Mouse (Mus musculus): ENCODE measurements around the gene Rps8. TPM values are rescaled to one million over a fixed set of nuclear protein-coding genes. Genes with fewer than 3 reads are reported as not detected.
"Not testable (repeated sequence)": the region's sequence is repeated elsewhere in the genome, so short reads cannot be mapped to it uniquely, and the experiment has no call there.

The Rps8 gene
- polyA plus RNA-seq (2015; fragmentation: Nextera tagmentation; extraction: Ambion mirVana), result 478 and 525 TPM in 2 replicates

DNA sequence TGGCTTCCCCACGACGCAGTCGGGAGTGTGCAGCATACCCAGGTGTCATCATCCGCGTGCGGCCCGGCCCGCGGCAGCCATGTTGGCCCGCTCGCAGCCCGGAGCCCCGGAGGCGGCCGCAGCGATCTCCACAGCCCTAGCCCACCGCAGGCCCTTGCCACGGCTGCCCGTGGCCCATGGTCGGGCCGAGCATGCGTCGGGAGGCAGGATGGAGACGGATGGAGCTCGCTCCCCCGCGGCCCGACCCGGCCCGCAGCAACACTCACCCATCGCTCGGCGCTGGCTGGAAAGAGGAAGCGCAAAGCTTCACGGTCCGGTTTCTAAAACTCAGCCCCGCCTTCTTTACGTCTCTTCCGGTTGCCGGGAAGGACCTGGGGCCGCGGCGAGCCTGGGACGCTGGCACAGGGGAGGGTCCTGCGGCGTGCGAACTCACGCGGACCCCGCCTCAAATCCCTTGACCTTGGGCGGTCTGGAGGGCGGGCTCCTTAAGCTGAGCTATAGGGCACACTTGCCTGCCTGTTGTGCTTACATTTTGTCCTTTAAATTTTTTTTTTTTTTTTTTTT is at the start of gene Rps8:
Gene Rps8, minus strand, starts transcription at position 452 of the 564 bp plus-strand sequence.
- H3K4me3 ChIP-seq, result peak within 1 kb of the TSS; percentile 95
- peak within 1 kb of the TSS; percentile 92 for H3K27ac ChIP-seq (replicated peaks)
- peak within 1 kb of the TSS; percentile 87 for H3K4me2 ChIP-seq (replicated peaks)
- H3K4me1 ChIP-seq, result peaks cover 25% of the 10 kb centered on the region
- H3K36me3 ChIP-seq, result peaks cover 31% of the 10 kb centered on the region
- no peaks in the 10 kb centered on the region for H3K9me3 ChIP-seq
- no peaks in the 10 kb centered on the region for H3K27me3 ChIP-seq
- ATAC-seq (replicated peaks), result peak; percentile 96
- H3K9ac ChIP-seq (replicated peaks), result peak within 1 kb of the TSS; percentile 99
- WGBS, result under 1% methylated on average over 52 of the region's 52 CpGs

DNA sequence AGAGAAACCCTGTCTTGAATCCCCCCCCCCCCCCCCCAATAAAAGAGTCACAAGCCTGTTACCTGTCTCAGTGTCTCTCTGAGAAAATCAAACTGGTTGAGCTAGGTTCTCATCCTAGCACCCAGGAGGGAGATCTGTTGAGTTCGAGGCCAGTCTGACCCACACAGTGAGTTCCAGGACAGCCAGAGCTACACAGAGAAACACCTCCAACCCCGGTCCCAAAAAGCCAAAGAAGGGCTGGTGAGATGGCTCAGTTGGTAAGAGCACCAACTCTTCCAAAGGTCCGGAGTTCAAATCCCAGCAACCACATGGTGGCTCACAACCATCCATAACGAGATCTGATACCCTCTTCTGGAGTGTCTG is 46.9 kb upstream of the Rps8 start:
- H3K27ac ChIP-seq (replicated peaks), result no peak overlapping the region
- H3K4me1 ChIP-seq, result peaks cover 8% of the 10 kb centered on the region; the same call in 1 of the 2 replicates
- H3K27me3 ChIP-seq, result no peaks in the 10 kb centered on the region
- no peak overlapping the region for H3K9ac ChIP-seq (replicated peaks)
- H3K36me3 ChIP-seq, result no peaks in the 10 kb centered on the region
- H3K4me2 ChIP-seq (replicated peaks), result no peak overlapping the region
- WGBS, result 62% methylated on average over 4 of the region's 4 CpGs
- ATAC-seq (replicated peaks), result no peak
- no peak overlapping the region for H3K4me3 ChIP-seq
- H3K9me3 ChIP-seq, result no peaks in the 10 kb centered on the region

- no peaks in the 10 kb centered on the region for H3K27me3 ChIP-seq
- peak overlapping the region; percentile 34 for H3K9ac ChIP-seq (replicated peaks)
- peak; percentile 68; the same call in 1 of the 2 replicates for ATAC-seq (replicated peaks)
- H3K9me3 ChIP-seq, result no peaks in the 10 kb centered on the region
- H3K4me2 ChIP-seq (replicated peaks), result peak overlapping the region; percentile 47
- peaks cover 8% of the 10 kb centered on the region; the same call in 1 of the 2 replicates for H3K4me1 ChIP-seq
- WGBS, result under 1% methylated on average over 25 of the region's 25 CpGs
- H3K36me3 ChIP-seq, result no peaks in the 10 kb centered on the region
- H3K27ac ChIP-seq (replicated peaks), result peak overlapping the region; percentile 16
- H3K4me3 ChIP-seq, result peak overlapping the region; percentile 32
Measured at GRCm38 (mm10) chr4:117202046-117202991, 46.3 kb upstream of the Rps8 start.

GRCm38 (mm10) chr4:117191804-117192203 is 35.8 kb upstream of the Rps8 start:
- no peak overlapping the region for H3K4me2 ChIP-seq (replicated peaks)
- no peaks in the 10 kb centered on the region for H3K9me3 ChIP-seq
- no peak overlapping the region for H3K9ac ChIP-seq (replicated peaks)
- ATAC-seq (replicated peaks), result no peak
- no peaks in the 10 kb centered on the region for H3K27me3 ChIP-seq
- H3K36me3 ChIP-seq, result no peaks in the 10 kb centered on the region
- H3K27ac ChIP-seq (replicated peaks), result no peak overlapping the region
- WGBS, result 94% methylated on average over 14 of the region's 14 CpGs
- peaks cover 7% of the 10 kb centered on the region for H3K4me1 ChIP-seq
- no peak overlapping the region for H3K4me3 ChIP-seq

GRCm38 (mm10) chr4:117190660-117191059 is 34.6 kb upstream of the Rps8 start:
- H3K36me3 ChIP-seq, result no peaks in the 10 kb centered on the region
- no peak overlapping the region for H3K4me2 ChIP-seq (replicated peaks)
- peaks cover 7% of the 10 kb centered on the region for H3K4me1 ChIP-seq
- H3K27me3 ChIP-seq, result no peaks in the 10 kb centered on the region
- ATAC-seq (replicated peaks), result no peak
- peak overlapping the region; percentile 81; the same call in 1 of the 2 replicates for H3K27ac ChIP-seq (replicated peaks)
- no peaks in the 10 kb centered on the region for H3K9me3 ChIP-seq
- H3K9ac ChIP-seq (replicated peaks), result no peak overlapping the region
- H3K4me3 ChIP-seq, result no peak overlapping the region
- 60% methylated on average over 7 of the region's 7 CpGs for WGBS

- 0 out of 2 replicates have a peak, but pooled peaks cover 4% of the 10 kb centered on the region for H3K27me3 ChIP-seq
- H3K9ac ChIP-seq (replicated peaks), result peak overlapping the region; percentile 67
- peak overlapping the region; percentile 32 for H3K4me3 ChIP-seq
- 0% methylated on average over 9 of the region's 9 CpGs for WGBS
- H3K4me1 ChIP-seq, result peaks cover 7% of the 10 kb centered on the region
- ATAC-seq (replicated peaks), result peak; percentile 87
- no peaks in the 10 kb centered on the region for H3K9me3 ChIP-seq
- H3K4me2 ChIP-seq (replicated peaks), result peak overlapping the region; percentile 49
- no peaks in the 10 kb centered on the region for H3K36me3 ChIP-seq
- H3K27ac ChIP-seq (replicated peaks), result peak overlapping the region; percentile 81
Measured at GRCm38 (mm10) chr4:117189856-117190543, 34.0 kb upstream of the Rps8 start.

- no peaks in the 10 kb centered on the region for H3K9me3 ChIP-seq
- H3K9ac ChIP-seq (replicated peaks), result peak overlapping the region; percentile 67
- peak; percentile 79 for ATAC-seq (replicated peaks)
- peak overlapping the region; percentile 49 for H3K4me2 ChIP-seq (replicated peaks)
- 0 out of 2 replicates have a peak, but pooled peaks cover 4% of the 10 kb centered on the region for H3K27me3 ChIP-seq
- WGBS, result 2% methylated on average over 16 of the region's 16 CpGs
- peak overlapping the region; percentile 81 for H3K27ac ChIP-seq (replicated peaks)
- H3K36me3 ChIP-seq, result no peaks in the 10 kb centered on the region
- peak overlapping the region; percentile 32 for H3K4me3 ChIP-seq
- H3K4me1 ChIP-seq, result peaks cover 7% of the 10 kb centered on the region
Measured at GRCm38 (mm10) chr4:117189382-117189855, 33.4 kb upstream of the Rps8 start.

DNA sequence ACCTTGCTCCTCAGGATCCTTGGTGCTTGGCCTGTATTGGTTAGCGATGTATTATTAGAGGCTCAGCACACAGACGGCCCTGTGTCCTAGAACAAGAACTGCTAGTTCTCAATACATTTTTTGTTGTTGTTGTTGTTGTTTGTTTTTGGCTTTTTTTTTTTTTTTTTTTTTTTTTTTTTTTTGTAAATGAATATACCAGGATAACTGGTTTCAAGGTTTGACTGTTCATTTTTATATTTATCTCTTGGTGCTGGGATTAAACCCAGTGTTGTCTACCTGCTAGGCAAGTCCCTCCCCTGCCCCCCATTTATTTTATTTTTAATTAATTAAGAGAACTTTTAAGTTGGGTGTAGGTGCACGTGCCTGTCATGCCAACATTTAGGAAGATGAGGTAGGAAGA is 32.9 kb upstream of the Rps8 start:
- H3K4me3 ChIP-seq, result peak overlapping the region; percentile 32; the same call in 1 of the 2 replicates
- H3K9me3 ChIP-seq, result no peaks in the 10 kb centered on the region
- 0 out of 2 replicates have a peak overlapping the region, but pooled peaks have one; percentile 81 for H3K27ac ChIP-seq (replicated peaks)
- no peak for ATAC-seq (replicated peaks)
- 54% methylated on average over 3 of the region's 3 CpGs for WGBS
- H3K4me1 ChIP-seq, result peaks cover 7% of the 10 kb centered on the region
- H3K27me3 ChIP-seq, result 0 out of 2 replicates have a peak, but pooled peaks cover 4% of the 10 kb centered on the region
- peak overlapping the region; percentile 49 for H3K4me2 ChIP-seq (replicated peaks)
- H3K36me3 ChIP-seq, result no peaks in the 10 kb centered on the region
- H3K9ac ChIP-seq (replicated peaks), result peak overlapping the region; percentile 67; the same call in 1 of the 2 replicates

DNA sequence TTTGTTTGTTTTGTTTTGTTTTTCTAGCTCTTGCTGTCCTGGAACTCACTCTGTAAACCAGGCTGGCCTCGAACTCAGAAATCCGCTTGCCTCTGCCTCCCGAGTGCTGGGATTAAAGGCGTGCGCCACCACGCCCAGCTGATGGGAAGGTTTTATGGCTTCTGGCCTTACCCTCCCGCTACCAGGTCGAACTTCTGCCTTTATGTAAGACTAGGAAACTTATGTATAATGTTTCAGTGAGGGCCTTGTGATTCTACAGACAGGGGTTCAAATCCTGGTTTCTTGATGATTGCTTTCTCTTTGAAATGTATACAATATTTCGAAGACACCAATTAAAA is 26.7 kb upstream of the Rps8 start:
- peak; percentile 62 for ATAC-seq (replicated peaks)
- Histone ChIP-seq H3K27ac (replicated peaks) (peak overlapping the region; percentile 86), H3K9ac (replicated peaks) (peak overlapping the region; percentile 71), H3K4me1 (peaks cover 20% of the 10 kb centered on the region), H3K4me2 (replicated peaks) (peak overlapping the region; percentile 83), H3K4me3 (peak overlapping the region; percentile 56)
- not testable (repeated sequence) for H3K36me3 ChIP-seq, H3K9me3 ChIP-seq, H3K27me3 ChIP-seq
- WGBS, result 13% methylated on average over 9 of the region's 9 CpGs

DNA sequence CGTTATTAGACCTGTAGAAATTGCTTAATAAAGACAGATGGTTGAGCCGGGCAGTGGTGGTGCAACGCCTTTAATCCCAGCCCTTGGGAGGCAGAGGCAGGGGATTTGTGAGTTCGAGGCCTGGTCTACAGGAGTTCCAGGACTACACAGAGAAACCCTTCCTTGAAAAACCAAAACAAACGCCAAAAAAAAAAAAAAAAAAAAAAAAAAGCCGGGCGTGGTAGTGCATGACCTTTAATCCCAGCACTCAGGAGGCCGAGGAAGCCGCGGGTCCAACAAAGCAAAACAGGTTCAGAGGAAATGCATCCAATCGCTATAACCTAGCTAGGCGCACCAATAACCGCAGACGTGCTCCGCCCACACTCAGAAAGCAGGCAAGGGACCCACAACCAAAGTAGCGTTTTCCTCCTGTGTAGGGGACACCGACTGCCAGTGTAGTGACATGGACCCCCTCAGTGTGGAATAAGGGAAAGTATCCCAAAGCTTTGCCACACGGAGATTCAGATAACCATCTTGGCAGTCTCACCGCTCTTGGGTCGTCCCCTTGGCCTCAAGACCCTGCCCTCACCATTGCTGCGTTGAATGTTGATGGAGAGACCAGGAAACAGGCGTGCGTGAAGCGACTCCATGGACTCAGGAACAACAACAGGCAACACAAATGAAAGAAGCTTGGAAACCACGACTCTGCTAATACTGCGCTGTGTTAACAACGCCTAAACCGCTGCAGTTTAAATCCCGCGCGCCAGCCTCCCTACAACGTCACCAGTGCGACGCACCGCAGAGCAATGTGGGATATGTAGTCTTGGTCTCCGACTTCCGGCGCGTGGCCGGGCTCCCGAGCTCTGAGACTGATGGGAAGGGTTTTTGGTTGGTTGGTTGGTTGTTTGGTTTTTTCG is 26.1 kb upstream of the Rps8 start, which contains the start of gene Kif2c:
Gene Kif2c, minus strand, starts transcription at position 777 of the 896 bp plus-strand sequence.
- H3K4me3 ChIP-seq, result peak within 1 kb of the TSS; percentile 56
- 1% methylated on average over 42 of the region's 42 CpGs for WGBS
- peak within 1 kb of the TSS; percentile 86 for H3K27ac ChIP-seq (replicated peaks)
- ATAC-seq (replicated peaks), result peak; percentile 99
- peaks cover 20% of the 10 kb centered on the region for H3K4me1 ChIP-seq
- peak within 1 kb of the TSS; percentile 83 for H3K4me2 ChIP-seq (replicated peaks)
- H3K36me3 ChIP-seq, result peaks cover 8% of the 10 kb centered on the region
- H3K9ac ChIP-seq (replicated peaks), result peak within 1 kb of the TSS; percentile 71
- no peaks in the 10 kb centered on the region for H3K9me3 ChIP-seq
- H3K27me3 ChIP-seq, result 0 out of 2 replicates have a peak, but pooled peaks cover 4% of the 10 kb centered on the region

- no peak for ATAC-seq (replicated peaks)
- Histone ChIP-seq H3K4me3 (no peak overlapping the region), H3K4me2 (replicated peaks) (no peak overlapping the region), H3K4me1 (no peaks in the 10 kb centered on the region), H3K9ac (replicated peaks) (no peak overlapping the region), H3K27me3 (no peaks in the 10 kb centered on the region), H3K36me3 (peaks cover 32% of the 10 kb centered on the region), H3K9me3 (no peaks in the 10 kb centered on the region), H3K27ac (replicated peaks) (no peak overlapping the region)
- whole genome bisulfite sequencing, result 95% methylated on average over 5 of the region's 5 CpGs
Measured at GRCm38 (mm10) chr4:117169936-117170335, 13.9 kb upstream of the Rps8 start.

All from forebrain, embryonic 15.5 days (tissue).